Mouse (Mus musculus) heart, adult 18-20 months (tissue): Measurements from ENCODE around the gene Mcrip2. TPM values are rescaled to one million over a fixed set of nuclear protein-coding genes. Genes with fewer than 3 reads are reported as not detected.

ENCODE experiments used
- DNase-seq, 2 experiments: peaks; one replicate each; pipeline ENCODE4 v3.0.0; 2021 to 2022; ENCODE audit warnings: mixed read lengths in 1 of 2
- total RNA-seq, 2 experiments: library from RNA; stranded (reverse); gene quantifications; 2 replicates each; pipeline ENCODE4 v1.2.3; 2021

Mcrip2 gene
- total RNA-seq, 2 experiments from 2014 or later, result 283 to 318 TPM

DNA sequence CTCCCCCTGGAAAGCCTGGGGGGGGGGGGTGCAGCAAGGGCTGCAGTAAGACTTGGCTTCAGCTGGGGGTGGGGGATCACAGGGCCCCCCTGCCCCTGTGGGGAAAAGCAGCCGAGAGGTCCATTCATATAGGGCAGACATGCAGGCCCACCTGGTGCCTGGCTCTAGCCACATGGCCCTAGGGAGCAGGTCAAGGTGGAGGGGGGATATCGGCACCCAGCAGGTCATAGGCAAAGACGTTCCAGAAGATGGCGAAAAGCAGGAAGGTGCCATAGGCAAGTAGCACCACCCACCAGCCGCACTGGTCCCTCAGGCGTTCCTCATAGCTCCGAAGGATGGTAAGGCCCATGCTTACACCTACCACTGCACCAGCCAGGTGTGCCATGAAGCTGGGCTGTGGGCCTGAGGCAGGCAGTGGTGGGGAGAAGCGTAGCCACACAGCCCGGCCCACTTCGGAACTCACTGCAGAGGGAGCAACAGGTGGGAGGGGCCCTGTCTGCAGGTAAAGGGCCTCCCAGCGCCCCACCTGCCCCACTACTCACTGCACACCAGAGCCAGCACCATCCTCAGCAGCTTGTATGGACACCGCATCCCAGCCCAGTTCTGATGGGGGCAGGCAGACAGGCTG, 33.9 kb downstream of the Mcrip2 start:
- no peak for DNase-seq

DNA sequence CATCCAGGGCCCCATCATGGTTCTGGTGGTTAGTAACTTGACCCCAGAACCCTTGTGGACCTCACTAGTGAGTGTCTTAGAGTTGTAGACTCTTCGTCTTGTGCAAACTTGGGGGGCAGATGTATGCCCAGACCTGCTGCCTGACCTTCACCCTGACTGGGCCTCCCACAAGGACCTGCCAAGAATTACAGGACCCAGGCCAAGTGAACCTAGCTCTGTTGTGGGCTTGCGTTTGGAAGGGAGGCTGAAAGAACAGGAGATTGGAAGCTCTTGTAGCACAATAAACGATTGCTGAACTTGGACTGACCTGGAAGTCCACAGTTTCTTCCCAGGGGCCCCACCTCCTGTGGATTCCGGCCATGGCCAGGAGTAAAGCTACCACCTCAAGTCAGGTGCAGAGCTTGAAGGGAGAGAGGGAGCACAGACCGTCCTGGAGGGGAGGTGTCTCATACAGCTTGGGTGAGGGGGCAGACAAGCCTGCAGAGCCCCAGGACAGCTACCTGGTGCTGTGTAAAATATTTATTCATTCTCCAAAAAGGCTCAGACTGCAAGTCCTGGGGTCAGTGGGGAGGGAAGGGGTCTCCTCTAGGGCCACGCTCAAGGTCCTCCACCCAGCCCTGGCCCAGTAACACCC, 34.5 kb downstream of the Mcrip2 start:
- DNase-seq, result peak; percentile 47 to 59

- peak; percentile 95 for DNase-seq
Observed at GRCm38 (mm10) chr17:25833291-25833663, 35.3 kb downstream of the Mcrip2 start, which contains the start of gene Stub1. Gene Stub1 (minus strand): TSS chr17:25833404.

GRCm38 (mm10) chr17:25832436-25833290, 35.9 kb downstream of the Mcrip2 start:
- peak; percentile 100 for DNase-seq

- peak; percentile 41 to 51 for DNase-seq
Observed at GRCm38 (mm10) chr17:25831451-25832281, 36.9 kb downstream of the Mcrip2 start.

GRCm38 (mm10) chr17:25830806-25831431, 37.6 kb downstream of the Mcrip2 start:
- no peak for DNase-seq

GRCm38 (mm10) chr17:25830200-25830753, 38.3 kb downstream of the Mcrip2 start:
- DNase-seq, result no peak

GRCm38 (mm10) chr17:25829558-25830017, 39.0 kb downstream of the Mcrip2 start:
- DNase-seq, result no peak

GRCm38 (mm10) chr17:25828712-25829557, 39.6 kb downstream of the Mcrip2 start, which contains the start of gene Jmjd8:
Gene Jmjd8 (plus strand): TSS chr17:25828867.
- DNase-seq, result peak; percentile 85 to 87

DNA sequence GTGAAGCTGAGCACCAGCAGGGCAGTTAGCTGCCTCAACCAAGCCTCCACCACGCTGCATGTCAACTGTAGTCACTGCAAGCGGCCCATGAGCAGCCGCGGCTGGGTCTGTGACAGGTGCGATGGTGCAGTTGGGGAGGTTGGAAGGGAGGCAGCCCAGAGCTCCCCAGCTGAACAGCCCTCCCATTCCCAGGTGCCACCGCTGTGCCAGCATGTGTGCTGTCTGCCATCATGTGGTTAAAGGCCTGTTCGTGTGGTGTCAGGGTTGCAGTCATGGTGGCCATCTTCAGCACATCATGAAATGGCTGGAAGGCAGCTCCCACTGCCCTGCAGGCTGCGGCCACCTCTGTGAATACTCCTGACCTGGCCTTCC, 40.4 kb downstream of the Mcrip2 start:
- no peak for DNase-seq

DNA sequence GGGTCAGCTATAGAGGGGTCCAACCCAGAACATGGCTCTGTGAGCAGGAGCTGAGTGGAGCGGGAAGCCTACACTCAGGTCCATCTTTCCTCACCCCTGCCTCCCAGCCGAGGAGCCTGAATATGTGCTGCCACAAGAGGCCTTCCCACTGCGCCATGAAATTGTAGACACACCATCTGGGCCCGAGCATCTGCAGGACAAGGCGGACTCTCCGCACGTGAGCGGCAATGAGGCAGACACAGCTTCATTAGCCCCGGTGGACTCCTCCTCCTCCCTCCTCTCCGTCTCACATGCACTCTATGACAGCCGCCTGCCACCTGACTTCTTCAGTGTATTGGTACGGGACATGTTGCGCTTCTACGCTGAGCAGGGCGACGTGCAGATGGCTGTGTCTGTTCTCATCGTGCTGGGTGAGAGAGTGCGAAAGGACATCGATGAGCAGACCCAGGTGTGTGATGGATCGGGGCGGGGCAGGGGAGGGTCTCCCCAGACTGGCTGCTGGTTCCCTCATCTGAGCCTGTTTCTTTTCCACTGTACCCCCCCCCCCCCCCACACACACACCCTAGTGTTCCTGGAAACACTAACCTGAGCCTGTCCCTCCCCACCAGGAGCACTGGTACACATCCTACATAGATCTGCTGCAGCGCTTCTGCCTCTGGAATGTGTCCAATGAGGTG, 40.9 kb downstream of the Mcrip2 start:
- DNase-seq, result no peak

GRCm38 (mm10) chr17:25827011-25827410, 41.6 kb downstream of the Mcrip2 start:
- DNase-seq, result no peak

- DNase-seq, result no peak
Observed at GRCm38 (mm10) chr17:25825984-25826570, 42.5 kb downstream of the Mcrip2 start.

DNA sequence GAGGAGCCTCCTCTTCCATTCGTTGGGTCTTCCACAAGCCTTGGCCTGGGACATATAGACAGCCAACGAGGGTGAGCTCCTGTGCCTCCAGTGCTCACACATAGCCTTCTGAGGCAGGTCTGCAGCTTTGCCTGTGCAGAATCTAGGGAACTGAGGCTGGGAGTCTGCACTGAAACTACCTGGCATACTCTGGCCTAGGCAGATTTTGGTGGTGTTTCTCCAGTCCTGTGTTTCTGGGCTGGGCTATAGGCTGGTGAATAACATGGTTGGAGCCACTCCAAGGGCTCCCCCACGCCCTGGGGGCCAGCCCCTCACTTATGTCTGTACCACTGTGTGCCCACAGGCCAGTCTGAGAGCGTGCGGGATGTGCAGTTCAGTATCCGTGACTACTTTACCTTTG, 43.3 kb downstream of the Mcrip2 start:
- DNase-seq, result no peak

DNA sequence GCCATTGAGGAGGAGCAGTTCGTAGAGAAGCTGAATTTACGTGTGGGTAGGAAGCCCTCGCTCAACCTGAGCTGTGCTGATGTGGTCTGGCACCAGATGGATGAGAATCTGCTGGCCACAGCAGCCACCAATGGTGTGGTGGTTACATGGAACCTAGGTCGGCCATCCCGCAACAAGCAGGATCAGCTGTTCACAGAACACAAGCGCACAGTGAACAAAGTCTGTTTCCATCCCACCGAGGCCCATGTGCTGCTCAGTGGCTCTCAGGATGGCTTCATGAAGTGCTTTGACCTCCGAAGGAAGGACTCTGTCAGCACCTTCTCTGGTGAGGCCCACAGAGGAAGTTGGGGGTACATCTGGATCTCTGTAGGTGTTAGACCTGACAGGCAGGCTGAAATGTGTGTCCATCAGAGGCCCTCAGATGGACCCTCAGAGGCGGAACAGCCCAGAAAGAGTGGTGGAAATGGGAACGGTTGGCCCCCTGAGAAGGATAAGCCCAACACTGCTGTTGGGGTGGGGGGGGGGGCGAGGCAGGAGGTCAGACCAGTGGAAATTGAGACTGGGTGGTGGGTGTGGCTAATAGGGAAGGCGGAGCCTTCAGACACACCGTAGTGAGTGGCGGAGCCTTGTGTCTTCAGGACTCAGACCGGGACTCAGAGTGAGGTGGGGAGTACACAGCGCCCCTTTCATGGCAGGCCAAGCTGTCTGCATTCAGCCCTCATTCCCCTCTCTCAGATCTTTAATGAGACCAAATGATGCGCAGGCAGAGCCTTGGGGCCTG, 44.0 kb downstream of the Mcrip2 start:
- DNase-seq, result no peak

DNA sequence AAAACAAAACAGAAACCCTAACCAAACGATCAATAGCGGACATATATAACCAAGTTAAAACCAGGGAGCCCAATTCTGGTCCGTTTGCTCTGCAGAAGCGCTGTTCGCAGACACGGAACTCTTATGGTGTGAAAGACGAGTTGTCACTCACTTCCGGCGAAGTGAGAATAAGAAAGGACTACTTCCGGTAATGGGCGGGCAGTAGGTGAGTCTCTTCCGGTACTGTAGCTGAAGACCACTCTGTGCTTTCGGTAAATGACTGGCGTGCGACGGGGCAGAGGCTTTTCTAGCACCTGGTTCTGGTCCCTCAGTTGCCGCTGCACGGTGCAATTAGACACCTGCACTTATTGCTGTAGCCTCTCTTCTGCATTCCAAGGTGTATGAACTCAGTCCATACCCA, 45.1 kb downstream of the Mcrip2 start, which contains the start of gene Wdr24:
TSS of gene Wdr24 (plus strand) at position 176 of the 400 bp plus-strand sequence.
- peak; percentile 86 to 90 for DNase-seq

DNA sequence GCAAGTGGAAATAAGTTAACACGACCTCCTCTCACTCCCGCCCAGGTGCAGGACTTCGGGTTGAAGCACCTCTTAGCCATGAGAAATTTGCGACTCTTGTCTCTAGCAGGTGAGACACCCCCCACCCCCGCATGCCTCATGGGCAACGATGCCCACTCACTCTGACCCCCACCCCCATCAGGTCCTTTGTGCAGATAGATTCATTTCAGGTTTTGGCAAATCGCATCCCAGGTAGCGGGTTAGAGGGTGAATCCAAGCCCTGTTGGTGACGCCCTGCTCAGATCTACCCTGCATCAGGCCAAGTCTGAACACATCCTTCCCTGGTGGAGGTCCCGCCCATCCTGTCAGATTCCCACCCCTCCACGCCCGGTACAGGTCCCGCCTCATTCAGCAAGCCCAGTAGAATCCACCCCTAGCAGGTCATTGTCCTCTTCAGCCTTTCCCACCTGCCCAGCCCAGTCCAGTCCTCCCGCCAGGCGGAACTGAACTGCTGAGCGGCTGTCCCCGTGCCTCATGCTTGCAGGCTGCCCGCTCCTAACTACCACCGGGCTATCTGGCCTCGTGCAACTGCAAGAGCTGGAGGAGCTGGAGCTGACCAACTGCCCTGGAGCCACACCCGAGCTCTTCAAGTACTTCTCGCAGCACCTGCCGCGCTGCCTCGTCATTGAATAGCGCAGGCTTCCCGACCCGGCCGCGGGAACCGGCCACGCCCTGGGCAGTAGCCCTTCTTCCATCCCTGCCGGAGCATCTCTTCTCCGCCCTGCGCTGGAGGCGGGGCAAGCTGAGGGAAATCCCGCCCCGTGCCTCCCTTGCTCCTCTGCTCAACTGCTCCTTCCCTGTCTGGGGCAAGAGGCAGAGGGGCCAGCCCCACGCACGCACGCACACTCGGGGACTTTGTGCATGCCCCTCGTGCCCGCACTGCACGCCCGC, 49.4 kb downstream of the Mcrip2 start:
- DNase-seq, result no peak
